Mouse (Mus musculus) left cerebral cortex, postnatal 10 days (tissue): Measurements from ENCODE around the gene Xpnpep1. TPM values are rescaled to one million over a fixed set of nuclear protein-coding genes. Genes with fewer than 3 reads are reported as not detected.
A peak's percentile ranks its signal among the peaks of the same experiment; 100 is the strongest.

Source experiments
- DNase-seq, 2 experiments: peaks; one replicate each; pipeline ENCODE4 v3.0.0; 2021 to 2022; ENCODE audit warnings: low spot score in 2 of 2, mixed read lengths in 1 of 2; ENCODE audit errors: extremely low spot score in 1 of 2
- intact Hi-C: fragments of 180-260 bp; cut with DNase I; formaldehyde crosslinking; loops from one replicate; pipeline ENCODE4 v1.15.1; 2025
- total RNA-seq, 2 experiments: library from RNA; stranded (reverse); gene quantifications; 2 replicates each; pipeline ENCODE4 v1.2.3; 2021

Gene Xpnpep1
- total RNA-seq, 2 experiments from 2014 or later, result 108 to 113 TPM

DNA sequence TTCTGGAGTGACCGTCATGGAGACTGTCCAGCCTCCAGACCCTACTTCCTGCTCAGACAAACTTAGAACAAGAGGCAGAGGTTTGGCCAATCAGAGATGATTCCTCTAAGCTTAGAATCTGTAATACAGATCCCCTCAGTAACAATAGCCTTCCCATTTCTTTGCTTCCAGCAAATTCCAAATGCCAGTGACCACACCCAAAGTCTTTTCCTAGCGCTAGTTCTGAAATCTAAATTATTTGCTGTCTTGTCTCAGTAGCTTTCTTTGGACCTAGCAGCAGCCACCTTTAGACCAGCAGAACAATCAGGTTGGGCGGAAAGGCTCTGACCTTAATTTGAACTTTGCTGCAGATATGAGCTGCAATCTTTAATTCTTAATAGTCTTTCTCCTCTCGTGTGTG lies 30.9 kb upstream of the Xpnpep1 start:
- no peak for DNase-seq
- intact Hi-C loops, result no loop called here

DNA sequence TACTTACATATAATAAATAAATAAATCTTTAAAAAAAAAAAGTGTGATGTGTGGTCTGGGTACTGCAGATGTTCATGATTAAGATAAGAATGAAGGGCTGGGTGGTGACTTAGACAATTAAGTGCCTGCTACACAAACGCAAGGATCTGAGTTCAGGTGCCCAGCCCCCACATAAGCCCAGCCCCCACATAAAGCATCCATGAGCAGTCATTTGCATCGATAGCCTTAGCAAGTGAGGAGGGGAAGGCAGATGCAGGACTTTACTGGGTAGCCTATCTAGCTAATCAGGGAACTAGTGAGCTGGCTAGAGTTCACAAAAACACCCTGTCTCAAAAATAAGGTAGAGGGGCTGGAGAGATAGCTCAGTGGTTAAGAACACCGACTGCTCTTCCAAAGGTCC lies 29.4 kb upstream of the Xpnpep1 start:
- intact Hi-C loops, result no loop called here
- no peak for DNase-seq

DNA sequence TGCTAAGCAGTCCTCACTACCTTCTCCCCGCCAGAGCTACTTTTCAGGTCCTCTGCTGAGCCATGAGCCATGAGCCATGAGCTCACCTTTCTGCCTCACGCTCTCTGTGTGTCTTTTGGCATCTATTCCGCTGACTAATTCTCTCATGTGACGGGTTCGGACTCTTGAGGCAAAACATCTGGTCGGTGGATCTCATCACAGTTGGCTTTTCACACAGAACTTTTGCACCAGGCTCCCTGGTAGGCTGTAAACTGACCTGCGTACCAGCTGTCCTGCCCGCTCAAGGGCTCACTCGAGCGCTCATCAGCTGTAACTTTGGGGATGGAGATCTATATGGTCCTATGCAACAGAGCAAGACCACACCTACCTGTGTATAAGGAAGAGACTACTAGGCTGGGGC lies 26.9 kb upstream of the Xpnpep1 start:
- no peak for DNase-seq
- intact Hi-C loops, result no loop called here

DNA sequence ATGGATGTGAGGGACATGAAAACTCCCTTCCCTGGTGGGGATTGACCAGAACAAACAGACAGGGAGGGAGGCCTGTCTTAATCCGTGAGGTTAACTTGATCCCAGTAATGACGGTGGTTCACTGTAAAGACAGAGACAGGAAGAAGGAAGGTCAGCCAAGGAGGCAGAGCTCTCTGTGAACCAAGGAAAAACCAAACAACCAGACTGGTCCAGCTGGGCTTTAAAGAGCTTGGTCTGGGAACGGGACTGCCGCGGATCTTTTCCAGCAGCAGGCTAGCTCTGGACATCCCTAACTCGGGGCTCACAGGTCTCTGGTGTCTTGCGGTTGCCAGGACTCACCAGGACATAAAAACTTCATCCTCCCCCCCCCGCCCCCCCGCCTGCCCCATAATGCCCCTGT lies 26.5 kb upstream of the Xpnpep1 start:
- DNase-seq, result no peak
- intact Hi-C loops, result no loop called here

DNA sequence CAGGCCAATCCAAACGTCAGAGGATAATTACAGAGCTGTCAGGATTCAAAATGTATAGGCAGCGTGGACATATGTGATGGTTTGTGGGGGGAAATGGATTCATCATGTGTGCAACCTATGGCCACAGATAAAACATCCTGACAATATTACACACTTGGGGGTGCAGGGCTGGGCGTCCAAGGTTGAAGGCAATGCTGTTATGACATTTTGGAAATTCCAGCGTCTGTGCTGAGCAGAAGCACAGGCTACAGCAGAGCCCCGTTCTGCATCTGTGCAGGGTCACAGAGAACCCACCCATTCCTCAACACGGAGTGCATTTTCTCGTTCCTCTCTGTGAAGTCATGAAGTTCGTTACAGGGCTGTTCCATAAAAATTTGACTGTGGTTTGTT lies 25.0 kb upstream of the Xpnpep1 start:
- DNase-seq, result no peak
- intact Hi-C loops, result no loop called here

DNA sequence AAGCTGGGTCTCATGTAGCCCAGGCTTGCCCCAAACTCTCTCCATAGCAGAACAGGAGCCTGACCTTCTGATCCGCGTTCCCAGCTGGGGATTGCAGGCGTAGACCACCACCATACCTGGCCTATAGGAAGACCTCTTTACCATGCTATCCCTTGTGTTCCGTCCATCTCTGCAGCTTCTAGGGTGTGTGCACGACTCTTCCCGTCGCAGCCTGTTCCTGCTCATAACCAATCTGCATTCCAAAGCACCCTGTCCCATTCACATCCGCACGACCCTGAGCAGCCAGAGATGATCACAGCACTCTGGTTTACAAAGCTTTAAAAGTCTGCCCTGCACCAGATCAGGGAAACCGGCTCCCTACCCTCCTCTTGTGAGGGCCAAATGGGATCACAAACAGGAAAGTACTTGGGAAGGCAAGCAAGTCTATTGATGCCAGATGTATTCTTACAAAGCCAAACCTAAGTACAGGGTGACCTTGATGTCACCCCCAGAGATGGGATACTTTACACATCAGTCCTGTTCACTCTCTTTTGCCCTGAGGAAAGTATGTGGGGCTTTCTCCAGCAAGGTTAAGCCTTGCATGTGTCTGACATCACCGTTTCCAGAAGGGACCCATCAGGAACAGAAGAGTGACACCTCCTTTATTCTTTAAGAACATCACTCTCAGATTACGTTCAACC lies 24.4 kb upstream of the Xpnpep1 start:
- intact Hi-C loops, result no loop called here
- no peak for DNase-seq

DNA sequence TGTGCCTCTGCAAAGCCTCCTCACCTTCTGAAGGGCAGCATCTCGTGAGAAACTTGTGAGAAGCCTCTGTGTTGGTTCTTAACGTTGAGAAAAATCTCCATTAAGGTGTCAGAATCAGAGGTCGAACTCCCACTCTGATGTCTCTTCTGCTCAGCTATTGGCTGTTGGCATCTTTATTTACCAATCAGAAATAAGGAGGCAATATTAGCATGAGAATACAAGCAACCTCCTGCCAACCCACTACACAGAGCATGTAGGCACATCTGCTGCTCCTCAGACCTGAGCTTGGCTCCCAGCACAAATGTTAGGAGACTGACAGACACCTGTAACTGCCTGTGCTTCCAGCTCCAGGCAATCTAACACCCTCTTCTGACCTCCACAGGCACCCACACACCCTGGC lies 22.0 kb upstream of the Xpnpep1 start:
- intact Hi-C loops, result no loop called here
- DNase-seq, result no peak

DNA sequence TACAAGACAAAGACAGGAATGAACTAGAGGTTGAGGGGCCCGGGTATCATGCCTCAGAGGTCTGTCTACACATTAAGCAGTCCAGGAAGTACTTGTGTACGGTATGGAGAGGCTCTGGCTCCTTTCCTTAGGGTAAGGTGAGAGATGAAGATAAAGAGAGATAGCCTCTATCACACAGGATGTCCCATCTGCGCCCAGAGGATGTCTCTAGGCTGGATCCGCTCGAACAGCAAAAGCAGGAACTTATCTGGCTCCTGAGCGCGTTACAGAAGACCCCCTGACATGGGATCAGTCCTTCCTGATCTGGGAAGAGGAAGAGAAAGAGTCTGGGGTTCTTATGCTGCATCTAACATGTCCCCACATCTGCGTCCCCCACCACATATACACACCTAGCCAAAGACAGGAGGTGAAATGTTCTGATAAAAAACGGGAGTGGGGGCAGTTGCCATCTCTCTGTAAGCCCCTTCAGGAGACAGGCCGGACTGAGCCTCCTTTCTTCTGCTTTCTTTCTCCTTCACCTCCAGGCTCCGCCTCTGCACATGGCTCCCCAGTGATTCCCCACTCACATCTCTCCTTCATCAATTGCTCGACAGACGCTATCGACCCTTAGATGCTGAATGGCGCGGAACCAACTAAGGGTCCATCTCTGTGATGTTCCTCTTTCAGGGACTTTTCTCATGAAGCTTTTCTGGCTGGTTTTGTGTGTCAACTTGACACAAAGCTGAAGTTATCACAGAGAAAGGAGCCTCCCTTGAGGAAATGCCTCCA lies 19.5 kb upstream of the Xpnpep1 start:
- DNase-seq, result no peak

DNA sequence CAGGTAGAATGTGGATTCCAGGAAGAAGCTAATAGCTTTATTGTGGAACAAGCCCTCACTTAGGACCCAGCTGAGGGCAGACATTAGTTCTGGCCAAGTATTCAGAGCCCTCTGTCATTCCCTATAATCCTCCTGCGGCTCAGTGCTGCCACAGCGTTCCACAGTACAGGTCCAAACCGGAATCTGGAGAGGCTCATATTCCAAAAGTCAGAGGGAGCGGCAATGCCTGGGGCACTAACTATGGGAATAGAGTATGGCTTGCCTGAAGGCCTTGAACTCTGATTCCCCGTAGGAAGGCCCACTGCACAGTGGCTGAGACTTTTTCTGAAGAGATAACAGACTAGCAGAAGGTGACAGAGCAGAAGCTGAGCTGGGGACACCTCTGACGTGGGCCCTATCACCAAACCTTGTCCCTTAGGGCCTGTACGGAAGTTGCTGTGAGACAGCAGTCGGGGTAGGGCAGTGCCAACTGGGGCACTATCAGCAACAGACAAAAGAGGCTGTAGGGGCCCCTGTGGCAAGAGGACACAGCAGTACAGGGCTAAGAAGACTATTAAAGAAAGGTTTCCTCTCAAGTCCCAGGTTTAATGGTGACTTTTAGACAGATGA lies 18.8 kb upstream of the Xpnpep1 start:
- intact Hi-C loops, result no loop called here
- no peak for DNase-seq

More for the DNA sequence above, 19.5 kb upstream of the Xpnpep1 start:
- intact Hi-C loops, result no loop called here

DNA sequence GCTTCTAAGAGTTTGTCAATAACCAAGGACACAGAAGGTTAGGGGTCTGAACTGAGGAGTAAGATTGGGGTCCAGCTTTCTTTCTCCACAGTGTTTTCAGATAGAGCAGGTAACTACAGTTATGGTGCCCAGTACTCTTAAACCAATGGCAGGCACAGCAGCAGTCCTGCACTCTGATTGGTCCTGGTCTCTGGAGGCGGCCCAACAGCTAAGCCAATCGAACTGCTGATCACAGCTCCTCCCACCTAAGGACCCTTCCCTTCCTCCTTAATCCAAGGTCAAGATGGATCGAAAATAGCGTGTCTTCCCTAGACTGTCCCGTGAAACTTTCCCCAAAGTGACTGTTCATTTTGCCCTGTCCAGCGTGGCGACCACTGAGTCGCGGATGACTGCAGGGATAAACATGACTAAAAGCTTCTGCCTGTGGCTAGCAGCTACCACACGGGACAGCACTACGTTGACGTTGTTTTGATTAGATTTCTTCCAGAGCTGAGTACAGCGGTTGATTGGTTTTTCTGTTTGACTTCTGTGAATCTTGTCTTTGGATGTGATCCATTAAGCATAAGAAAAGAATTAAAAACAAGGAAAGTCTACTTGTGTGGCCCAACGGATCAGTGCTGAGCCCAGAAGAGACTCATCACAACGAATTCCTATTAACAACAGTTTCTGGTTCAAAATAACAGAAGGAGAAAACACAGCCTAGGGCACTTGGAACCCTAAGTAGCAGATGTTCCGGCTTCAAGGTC lies 18.1 kb upstream of the Xpnpep1 start:
- intact Hi-C loops, result no loop called here
- no peak for DNase-seq

DNA sequence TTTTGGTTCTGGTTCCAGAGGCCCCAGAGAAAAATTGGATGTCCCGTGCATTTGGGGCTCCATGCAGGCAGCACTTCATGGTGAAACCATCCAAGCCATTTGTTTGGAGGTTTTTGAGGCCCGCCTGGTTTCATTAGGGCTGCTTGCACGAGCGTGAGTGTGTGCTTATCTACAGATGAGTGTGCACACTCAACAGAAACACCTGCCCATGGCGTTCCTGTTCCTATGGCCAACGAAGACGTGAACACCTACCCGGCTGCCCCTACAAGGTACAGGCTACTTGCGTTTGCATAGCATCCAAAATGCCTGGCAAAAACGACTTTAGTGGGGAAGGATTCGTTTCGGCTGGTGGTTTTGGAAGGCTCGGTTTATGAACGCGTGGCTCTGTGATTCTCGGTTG lies 13.3 kb upstream of the Xpnpep1 start:
- intact Hi-C loops, result no loop called here
- no peak for DNase-seq

DNA sequence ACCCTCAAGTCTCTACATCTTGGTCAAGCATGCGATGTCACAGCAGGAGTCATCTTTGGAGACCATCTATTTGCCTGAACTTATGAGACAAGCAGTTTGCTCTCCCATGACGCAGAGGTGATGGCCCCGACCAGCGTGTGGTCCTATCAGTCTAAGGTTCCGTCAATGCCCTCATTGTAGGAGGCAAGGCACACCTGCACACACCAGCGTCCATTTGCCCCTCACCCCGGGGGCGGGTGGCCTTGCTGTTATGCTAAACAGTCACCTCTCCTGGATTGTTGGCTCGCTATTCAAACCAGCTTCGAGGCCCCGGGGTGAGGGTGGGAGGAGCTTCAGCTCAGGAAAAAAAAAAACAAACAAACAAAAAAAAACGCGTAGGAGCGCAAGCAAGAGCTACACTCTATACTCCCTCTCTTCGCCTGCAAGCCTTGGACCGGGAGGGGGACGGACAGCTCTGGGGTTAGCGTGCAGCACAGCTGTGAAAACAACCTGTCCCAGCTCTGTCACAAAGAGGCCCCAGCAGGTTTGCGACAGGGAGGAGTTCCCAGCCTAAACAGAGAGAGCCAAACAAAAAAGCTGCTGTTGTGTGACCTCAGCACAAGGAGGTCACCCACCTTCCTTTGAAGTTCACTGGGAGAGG lies 12.1 kb upstream of the Xpnpep1 start:
- DNase-seq, result peak in 1 of 2 experiments; percentile 89
- intact Hi-C loops, result no loop called here

DNA sequence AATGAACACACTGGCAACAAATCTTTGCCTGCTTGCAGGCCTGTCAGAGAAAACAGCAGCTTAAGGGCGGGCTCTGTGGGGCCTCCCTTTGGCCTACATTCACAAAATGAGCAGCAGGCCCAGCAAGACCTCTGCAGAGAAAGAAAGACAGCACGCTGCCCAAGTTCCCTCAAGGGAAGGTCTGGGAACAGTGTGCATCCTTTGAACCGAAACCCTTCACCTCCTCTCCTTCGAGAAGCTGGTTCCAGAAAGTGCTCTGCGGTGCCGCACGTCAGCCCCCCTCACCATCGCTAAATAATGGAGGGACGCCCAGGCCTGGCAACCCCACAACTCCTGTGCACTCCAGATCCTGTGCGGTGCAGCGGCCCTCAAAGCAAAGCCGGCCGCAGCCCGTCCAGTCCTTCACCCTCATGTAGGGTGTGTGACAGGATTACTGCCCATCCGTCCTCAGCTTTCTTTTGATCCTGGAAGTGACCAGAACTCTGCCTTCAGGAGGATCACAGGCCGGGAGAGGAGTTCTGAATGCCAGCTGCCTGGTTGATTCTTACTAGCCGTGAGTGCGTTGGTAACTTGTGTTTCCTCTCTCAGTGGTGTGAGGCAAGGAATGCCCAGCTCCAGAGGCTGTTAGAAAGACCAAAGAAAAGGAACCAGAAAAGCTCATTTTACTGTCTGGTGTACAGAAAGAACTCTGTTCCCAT lies 11.4 kb upstream of the Xpnpep1 start:
- intact Hi-C loops, result no loop called here
- DNase-seq, result peak in 1 of 2 experiments; percentile 63

DNA sequence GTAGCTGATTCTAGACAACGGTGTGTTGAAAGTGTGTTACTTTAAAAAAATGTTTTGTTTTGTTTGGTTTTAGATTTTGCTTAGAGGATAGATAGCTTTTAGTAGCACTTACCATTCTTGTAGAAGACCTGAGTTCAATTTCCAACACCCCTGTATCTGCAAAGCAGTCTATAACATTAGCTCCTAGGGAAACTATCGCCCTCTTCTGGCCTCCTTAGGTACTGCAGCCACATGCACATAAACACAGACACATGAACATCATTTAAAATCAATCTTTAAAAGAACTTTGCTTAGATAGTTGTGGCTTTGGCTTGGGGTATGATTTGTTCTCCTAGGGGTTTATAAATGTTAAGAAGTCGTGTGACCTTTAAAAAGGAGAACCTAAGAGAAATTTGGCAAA lies 10.1 kb upstream of the Xpnpep1 start:
- intact Hi-C loops, result no loop called here
- no peak for DNase-seq

DNA sequence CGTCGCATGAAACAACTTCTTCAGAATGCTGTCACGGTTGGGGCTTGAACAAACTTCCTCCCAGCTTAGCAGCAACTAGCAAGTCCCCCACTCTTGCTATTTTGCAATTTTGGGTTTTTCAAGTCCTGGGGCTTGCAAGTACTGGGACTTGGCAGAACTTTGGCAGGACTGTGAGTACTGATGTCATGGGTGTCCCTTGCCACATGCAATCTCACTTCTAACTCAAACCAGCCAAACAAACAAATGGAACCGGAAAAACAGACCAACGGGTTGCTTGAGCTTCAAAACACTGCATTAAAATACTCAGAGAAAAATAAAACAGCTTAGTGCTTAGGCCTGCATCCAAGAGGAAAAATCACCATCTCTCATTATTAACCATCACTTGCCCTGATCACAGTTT lies 7.2 kb upstream of the Xpnpep1 start:
- DNase-seq, result no peak
- intact Hi-C loops, result no loop called here

DNA sequence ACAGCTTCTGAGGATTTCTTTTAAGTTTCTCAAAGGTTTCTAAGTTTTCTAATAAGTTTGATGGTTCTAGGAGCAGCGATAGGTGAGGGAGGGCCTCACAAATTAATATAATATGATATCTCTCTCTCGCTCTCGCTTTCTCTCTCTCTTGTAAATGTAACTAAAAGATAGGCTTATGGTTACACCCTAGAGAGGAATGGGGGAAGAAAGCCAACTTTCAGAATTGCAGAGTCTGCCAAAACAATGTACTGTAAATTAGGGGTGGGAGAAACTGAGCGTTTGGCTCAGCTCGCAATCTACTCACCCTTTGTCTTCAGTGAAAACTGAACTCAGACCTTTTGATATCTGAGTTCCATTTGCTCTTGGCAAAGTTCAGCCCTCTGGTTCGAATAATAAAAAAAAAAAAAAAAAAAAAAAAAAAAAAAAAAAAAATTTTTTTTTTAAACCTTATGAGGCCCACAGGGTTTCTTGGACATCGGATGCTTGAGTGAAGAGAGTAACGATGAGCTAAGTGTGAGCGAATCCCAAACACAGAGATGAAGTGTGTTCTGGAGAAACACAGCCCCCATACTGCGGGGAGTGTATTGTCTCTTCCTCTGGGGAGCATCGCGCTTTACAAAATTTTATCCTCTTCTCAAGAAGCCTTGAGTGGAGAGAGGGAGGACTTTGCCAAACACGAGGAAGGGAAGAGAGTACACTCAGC lies 3.6 kb upstream of the Xpnpep1 start:
- no peak for DNase-seq
- intact Hi-C loops, result no loop called here

DNA sequence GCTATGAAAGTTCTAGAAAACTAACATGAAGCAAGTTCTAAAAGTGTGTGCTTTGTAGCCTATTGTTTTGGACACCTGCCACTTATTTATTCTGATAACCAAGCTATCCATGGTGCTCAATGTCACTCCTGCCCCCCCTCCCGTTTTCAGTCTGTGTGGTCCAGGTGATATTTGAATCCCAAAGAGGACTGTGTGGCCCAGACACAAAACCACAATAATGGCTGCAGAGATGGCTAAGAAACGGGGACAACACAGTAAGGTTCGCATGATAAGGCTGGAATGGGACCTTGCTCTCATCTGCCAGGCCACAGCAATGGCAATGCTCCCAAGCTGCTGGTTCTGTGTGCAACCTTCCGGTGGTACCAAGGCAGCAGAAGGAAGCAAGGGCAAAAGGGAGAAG lies 1.6 kb upstream of the Xpnpep1 start:
- intact Hi-C loops, result no loop called here
- no peak for DNase-seq

DNA sequence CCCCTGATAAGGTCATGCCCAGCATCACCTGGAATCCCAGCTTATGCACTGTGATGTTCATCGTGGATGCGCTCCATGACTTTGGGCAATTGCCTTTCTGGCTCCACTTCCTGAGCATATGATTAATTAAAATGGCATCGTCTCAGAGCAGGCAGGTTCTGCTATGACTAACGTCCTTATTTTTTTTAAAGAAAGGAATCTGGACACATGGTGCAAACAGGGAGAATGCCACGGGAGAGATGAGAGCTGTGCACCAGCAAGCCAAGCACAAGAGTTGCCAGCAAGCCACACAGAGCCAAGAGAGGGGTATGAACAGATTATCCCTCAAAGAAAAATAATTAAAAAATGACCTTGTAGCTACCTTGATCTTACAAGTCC lies 1.1 kb upstream of the Xpnpep1 start:
- no peak for DNase-seq
- intact Hi-C loops, result no loop called here
